Mouse (Mus musculus): ENCODE data around the gene Ppp2r5a. TPM values are rescaled to one million over a fixed set of nuclear protein-coding genes. Genes with fewer than 3 reads are reported as not detected.
A peak's percentile ranks its signal among the peaks of the same experiment; 100 is the strongest.

The Ppp2r5a gene
- polyA plus RNA-seq, 1 experiment from 2014 or later: 17.8 TPM

DNA sequence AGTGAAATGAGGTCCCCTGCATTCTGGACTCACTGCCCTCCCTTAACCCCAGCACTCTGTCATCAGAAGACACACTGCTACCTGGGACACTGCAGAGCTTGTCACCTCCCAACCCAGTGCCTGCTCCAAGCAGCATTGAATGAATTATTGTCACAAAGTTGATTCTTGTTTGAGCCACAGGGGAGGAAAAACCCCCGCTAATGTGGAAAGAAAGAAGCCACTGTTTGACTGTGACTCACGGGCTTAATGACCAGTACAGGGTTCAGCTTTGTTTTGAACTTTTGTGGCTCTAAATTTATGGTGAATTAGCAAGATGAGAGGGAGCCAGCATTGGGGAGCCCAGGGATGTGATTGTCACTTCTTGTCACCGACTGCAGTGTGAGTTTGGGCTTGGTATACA lies 13.5 kb upstream of the Ppp2r5a start:
- no peaks in the 10 kb centered on the region for H3K27me3 ChIP-seq
- no peak overlapping the region for H3K27ac ChIP-seq
- H3K4me3 ChIP-seq (replicated peaks): no peak overlapping the region
- no peaks in the 10 kb centered on the region for H3K9me3 ChIP-seq (replicated peaks)
- no peak overlapping the region for H3K9ac ChIP-seq
- WGBS: 11% methylated on average over 3 of the region's 3 CpGs
- no peak for ATAC-seq (replicated peaks; ENCODE audit: low FRiP score)
- peaks cover 32% of the 10 kb centered on the region for H3K4me1 ChIP-seq
- no peaks in the 10 kb centered on the region for H3K36me3 ChIP-seq
- no peak overlapping the region for H3K4me2 ChIP-seq

DNA sequence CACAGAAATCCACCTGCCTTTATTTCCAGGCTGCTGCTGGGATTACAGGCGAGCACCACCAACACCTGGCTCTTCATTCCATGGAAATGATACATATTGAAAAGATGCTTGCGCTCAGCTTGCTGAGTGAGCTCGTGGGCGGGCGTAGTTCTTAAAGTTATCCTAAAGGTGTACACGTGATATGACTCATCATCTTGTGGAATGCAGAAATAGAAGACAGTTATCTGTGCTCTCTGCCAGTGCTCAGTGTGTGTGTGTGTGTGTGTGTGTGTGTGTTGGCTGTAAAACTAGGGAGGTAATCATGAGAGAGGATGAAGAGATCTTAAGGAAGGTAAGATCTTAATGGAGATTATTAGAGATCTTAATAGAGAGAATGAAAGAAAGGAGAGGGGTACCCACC lies 11.4 kb upstream of the Ppp2r5a start:
- Histone ChIP-seq H3K4me3 (replicated peaks) (no peak overlapping the region), H3K9ac (no peak overlapping the region), H3K4me1 (peaks cover 21% of the 10 kb centered on the region), H3K36me3 (no peaks in the 10 kb centered on the region), H3K9me3 (replicated peaks) (no peaks in the 10 kb centered on the region), H3K27me3 (peaks cover 10% of the 10 kb centered on the region; the same call in 1 of the 2 replicates), H3K4me2 (no peak overlapping the region), H3K27ac (no peak overlapping the region)
- ATAC-seq (replicated peaks; ENCODE audit: low FRiP score): no peak
- WGBS: 84% methylated on average over 6 of the region's 6 CpGs

- H3K4me1 ChIP-seq: peaks cover 16% of the 10 kb centered on the region
- no peaks in the 10 kb centered on the region for H3K36me3 ChIP-seq
- no peak for ATAC-seq (replicated peaks; ENCODE audit: low FRiP score)
- no peak overlapping the region for H3K4me2 ChIP-seq
- 39% methylated on average over 6 of the region's 6 CpGs for WGBS
- no peak overlapping the region for H3K27ac ChIP-seq
- no peak overlapping the region for H3K9ac ChIP-seq
- H3K4me3 ChIP-seq (replicated peaks): no peak overlapping the region
- peaks cover 10% of the 10 kb centered on the region; the same call in 1 of the 2 replicates for H3K27me3 ChIP-seq
- H3K9me3 ChIP-seq (replicated peaks): no peaks in the 10 kb centered on the region
These were observed 10.8 kb upstream of the Ppp2r5a start for GRCm38 (mm10) chr1:191413691-191414415.

- Histone ChIP-seq H3K27me3 (peaks cover 10% of the 10 kb centered on the region; the same call in 1 of the 2 replicates), H3K9me3 (replicated peaks) (no peaks in the 10 kb centered on the region), H3K4me3 (replicated peaks) (no peak overlapping the region), H3K36me3 (no peaks in the 10 kb centered on the region), H3K4me1 (no peaks in the 10 kb centered on the region), H3K27ac (no peak overlapping the region), H3K9ac (no peak overlapping the region), H3K4me2 (no peak overlapping the region)
- no peak for ATAC-seq (replicated peaks; ENCODE audit: low FRiP score)
- WGBS: 57% methylated on average over 10 of the region's 10 CpGs
These were observed 7.4 kb upstream of the Ppp2r5a start for GRCm38 (mm10) chr1:191410294-191411036.

GRCm38 (mm10) chr1:191407246-191407645 lies 4.2 kb upstream of the Ppp2r5a start:
- no peak overlapping the region for H3K4me3 ChIP-seq (replicated peaks)
- no peak overlapping the region for H3K27ac ChIP-seq
- H3K4me2 ChIP-seq: no peak overlapping the region
- no peaks in the 10 kb centered on the region for H3K9me3 ChIP-seq (replicated peaks)
- no peaks in the 10 kb centered on the region for H3K4me1 ChIP-seq
- ATAC-seq (replicated peaks; ENCODE audit: low FRiP score): no peak
- no peaks in the 10 kb centered on the region for H3K36me3 ChIP-seq
- H3K9ac ChIP-seq: no peak overlapping the region
- peaks cover 10% of the 10 kb centered on the region; the same call in 1 of the 2 replicates for H3K27me3 ChIP-seq
- 44% methylated on average over 12 of the region's 12 CpGs for WGBS

DNA sequence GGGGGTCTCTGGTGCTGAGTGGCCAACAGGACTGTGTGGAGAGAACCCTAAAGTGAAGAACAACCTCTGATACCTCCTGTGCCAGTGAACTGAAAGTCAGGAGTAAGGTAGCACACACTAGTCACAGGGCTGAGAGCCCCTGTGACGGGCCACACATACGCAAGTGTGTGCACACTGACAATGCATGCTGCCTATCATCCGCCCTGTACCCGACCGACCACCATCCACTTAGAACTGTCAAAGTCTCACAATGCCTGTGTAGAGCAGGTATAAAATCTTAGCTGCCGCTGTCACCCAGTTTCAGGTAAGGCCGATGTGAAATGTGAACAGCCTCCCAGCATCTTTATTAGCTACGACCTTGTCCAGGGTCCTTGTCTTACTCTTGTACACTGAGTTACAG lies 3.4 kb upstream of the Ppp2r5a start:
- 86% methylated on average over 8 of the region's 8 CpGs for WGBS
- Histone ChIP-seq H3K9me3 (replicated peaks) (no peaks in the 10 kb centered on the region), H3K4me2 (no peak overlapping the region), H3K4me1 (no peaks in the 10 kb centered on the region), H3K27ac (no peak overlapping the region), H3K4me3 (replicated peaks) (no peak overlapping the region), H3K27me3 (peaks cover 9% of the 10 kb centered on the region; the same call in 1 of the 2 replicates), H3K9ac (no peak overlapping the region), H3K36me3 (no peaks in the 10 kb centered on the region)
- no peak for ATAC-seq (replicated peaks; ENCODE audit: low FRiP score)

DNA sequence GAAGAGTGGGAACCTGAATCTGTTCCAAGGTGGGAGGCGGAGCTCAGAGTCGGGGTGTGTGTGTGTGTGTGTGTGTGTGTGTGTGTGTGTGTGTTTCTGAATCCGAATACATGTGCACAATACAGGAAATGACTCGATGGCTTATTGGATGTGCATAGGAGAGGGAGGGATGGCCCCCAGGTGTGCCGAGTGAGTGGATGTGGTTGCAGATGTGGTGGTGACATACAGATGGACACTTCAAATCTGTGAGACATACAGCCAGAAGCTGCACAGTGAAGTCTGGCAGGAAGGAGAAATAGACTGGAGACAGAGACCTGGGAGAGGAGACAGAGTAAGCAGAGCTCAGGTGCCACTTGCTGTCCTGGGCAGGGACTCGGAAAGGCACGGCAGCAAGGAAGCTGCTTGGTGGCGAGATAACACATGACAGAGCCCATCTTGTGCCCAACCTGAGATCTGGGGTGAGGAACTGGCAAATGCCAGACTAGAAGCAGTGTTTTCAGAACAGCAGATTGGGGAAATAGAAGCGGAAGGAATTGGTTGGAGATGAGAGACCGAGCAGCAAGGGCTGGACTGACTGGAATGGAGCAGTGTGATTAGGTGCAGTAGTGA lies 1.8 kb upstream of the Ppp2r5a start:
- 86% methylated on average over 10 of the region's 10 CpGs for whole genome bisulfite sequencing
- Histone ChIP-seq H3K4me1 (no peaks in the 10 kb centered on the region), H3K27ac (no peak overlapping the region), H3K27me3 (no peaks in the 10 kb centered on the region), H3K36me3 (no peaks in the 10 kb centered on the region), H3K9me3 (replicated peaks) (no peaks in the 10 kb centered on the region), H3K9ac (no peak overlapping the region), H3K4me3 (replicated peaks) (no peak overlapping the region), H3K4me2 (no peak overlapping the region)
- ATAC-seq (replicated peaks; ENCODE audit: low FRiP score): no peak

- Histone ChIP-seq H3K9me3 (replicated peaks) (no peaks in the 10 kb centered on the region), H3K36me3 (no peaks in the 10 kb centered on the region), H3K9ac (no peak overlapping the region), H3K27me3 (no peaks in the 10 kb centered on the region), H3K4me1 (no peaks in the 10 kb centered on the region), H3K27ac (no peak overlapping the region), H3K4me3 (replicated peaks) (no peak overlapping the region), H3K4me2 (no peak overlapping the region)
- WGBS: 44% methylated on average over 1 of the region's 1 CpGs
- no peak for ATAC-seq (replicated peaks; ENCODE audit: low FRiP score)
These were observed 1.2 kb upstream of the Ppp2r5a start for GRCm38 (mm10) chr1:191404301-191404700.

GRCm38 (mm10) chr1:191402506-191402905 lies 566 bp downstream of the Ppp2r5a start:
- no peak for ATAC-seq (replicated peaks; ENCODE audit: low FRiP score)
- Histone ChIP-seq H3K4me2 (no peak overlapping the region), H3K27ac (no peak overlapping the region), H3K36me3 (no peaks in the 10 kb centered on the region), H3K4me1 (peaks cover 2% of the 10 kb centered on the region; the same call in 1 of the 2 replicates), H3K27me3 (no peaks in the 10 kb centered on the region), H3K4me3 (replicated peaks) (no peak overlapping the region), H3K9me3 (replicated peaks) (no peaks in the 10 kb centered on the region), H3K9ac (no peak overlapping the region)
- 39% methylated on average over 7 of the region's 7 CpGs for WGBS

- H3K9me3 ChIP-seq (replicated peaks): no peaks in the 10 kb centered on the region
- peak overlapping the region; percentile 86 for H3K9ac ChIP-seq
- ATAC-seq (replicated peaks; ENCODE audit: low FRiP score): peak; percentile 98
- no peaks in the 10 kb centered on the region for H3K36me3 ChIP-seq
- H3K27ac ChIP-seq: peak overlapping the region; percentile 98
- WGBS: under 1% methylated on average over 82 of the region's 82 CpGs
- peak overlapping the region; percentile 84 for H3K4me2 ChIP-seq
- H3K4me3 ChIP-seq (replicated peaks): peak overlapping the region; percentile 92
- H3K27me3 ChIP-seq: no peaks in the 10 kb centered on the region
- peaks cover 16% of the 10 kb centered on the region for H3K4me1 ChIP-seq
These were observed 5.9 kb downstream of the Ppp2r5a start for GRCm38 (mm10) chr1:191396897-191397849.

GRCm38 (mm10) chr1:191396446-191396845 lies 6.6 kb downstream of the Ppp2r5a start:
- H3K9ac ChIP-seq: peak overlapping the region; percentile 86
- under 1% methylated on average over 55 of the region's 74 CpGs for WGBS
- peak overlapping the region; percentile 92 for H3K4me3 ChIP-seq (replicated peaks)
- peaks cover 20% of the 10 kb centered on the region for H3K4me1 ChIP-seq
- H3K27ac ChIP-seq: peak overlapping the region; percentile 98
- H3K36me3 ChIP-seq: no peaks in the 10 kb centered on the region
- peak; percentile 46 for ATAC-seq (replicated peaks; ENCODE audit: low FRiP score)
- H3K9me3 ChIP-seq (replicated peaks): no peaks in the 10 kb centered on the region
- peak overlapping the region; percentile 84 for H3K4me2 ChIP-seq
- no peaks in the 10 kb centered on the region for H3K27me3 ChIP-seq
